Mouse (Mus musculus) T-helper 1 cell (primary cell): ENCODE measurements around the gene Oit3.
"Not testable (repeated sequence)": the region's sequence is repeated elsewhere in the genome, so short reads cannot be mapped to it uniquely, and the experiment has no call there.

Experiments used
- in situ Hi-C: fragments of 300-600 bp; cut with MboI, MseI; formaldehyde crosslinking; loops from one replicate; pipeline ENCODE4 v1.15.1; 2025; ENCODE audit warnings: high pct_unique_total_duplicates

The Oit3 gene

DNA sequence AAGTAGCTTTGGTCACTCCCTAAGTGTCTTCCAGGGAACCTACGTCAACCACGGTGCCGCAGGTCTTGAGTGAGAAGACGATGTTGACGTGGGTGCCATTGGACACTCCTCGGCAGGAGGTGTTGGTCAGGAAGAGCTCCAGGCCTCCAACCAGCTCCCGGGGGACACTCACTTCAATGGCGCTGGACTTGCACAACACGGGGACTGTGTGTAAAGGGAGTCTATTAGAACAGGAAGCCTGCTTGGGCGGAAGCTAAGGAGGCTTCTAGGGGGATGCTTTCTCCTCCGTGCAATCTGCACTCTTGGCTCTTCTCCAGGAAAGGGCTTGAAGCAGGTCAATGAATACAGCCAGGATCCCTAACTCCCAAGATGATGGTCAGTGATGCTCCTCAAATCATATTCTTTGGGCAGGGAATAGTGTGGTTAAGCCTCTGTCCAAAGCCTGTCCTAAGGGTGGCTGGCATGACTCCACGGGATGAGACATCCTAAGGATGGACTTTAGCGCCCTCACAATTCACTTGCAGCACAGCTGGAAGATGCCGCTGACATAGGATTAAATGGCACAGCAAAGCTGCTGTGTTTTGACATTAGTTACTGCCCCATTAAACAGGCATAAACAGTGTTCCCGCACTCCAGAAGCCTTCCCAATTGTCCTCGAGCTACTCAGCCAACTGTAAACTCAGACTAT lies 12.0 kb downstream of the Oit3 start:
- in situ Hi-C loops, result loop anchor here (10.0 kb wide), 1 partner anchor 575 kb away; the partner anchor contains the start of genes Anapc16 and Ascc1

DNA sequence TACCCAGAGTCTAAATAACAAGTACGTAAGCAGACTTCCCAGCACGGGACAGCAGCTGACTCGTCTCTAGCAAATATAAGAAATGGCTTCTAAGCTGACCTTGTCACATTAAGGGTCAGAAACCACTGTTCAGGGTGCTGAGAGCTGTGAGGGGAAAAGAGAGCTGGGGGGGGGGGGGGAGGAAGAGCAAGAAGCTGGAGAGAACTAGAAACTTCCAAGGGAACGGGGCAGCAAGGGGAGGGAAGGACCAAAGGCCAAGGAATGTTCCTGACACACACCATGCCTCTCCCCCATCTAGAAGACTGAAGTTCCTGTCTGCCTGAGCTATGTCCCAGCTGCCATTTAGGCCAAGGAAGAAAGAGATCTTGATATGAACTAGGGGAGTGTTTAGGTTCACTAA lies 15.2 kb downstream of the Oit3 start:
- in situ Hi-C loops, result loop anchor here (10.0 kb wide), 1 partner anchor 578 kb away; the partner anchor contains the start of genes Anapc16 and Ascc1

DNA sequence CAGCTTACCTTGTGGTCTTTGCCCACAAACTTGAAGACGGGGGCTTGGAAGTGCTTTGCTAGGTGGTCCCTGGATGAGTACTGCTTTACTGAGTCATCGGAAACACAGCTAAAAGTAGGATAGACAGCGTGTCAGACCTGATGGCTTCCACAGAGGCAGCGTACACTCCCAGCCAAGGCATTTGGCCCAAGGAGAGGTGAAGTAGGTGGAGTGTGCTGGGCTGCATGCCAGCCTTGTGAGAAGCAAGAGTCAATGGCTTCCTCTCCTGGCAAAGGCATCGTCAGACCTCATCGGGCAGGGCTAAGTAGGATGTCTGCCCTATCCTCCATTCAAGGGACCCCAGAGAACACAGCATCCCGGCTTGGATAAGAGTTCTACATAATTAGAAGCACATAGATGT lies 16.2 kb downstream of the Oit3 start:
- in situ Hi-C loops, result loop anchor here (10.0 kb wide), 1 partner anchor 579 kb away; the partner anchor contains the start of genes Anapc16 and Ascc1

DNA sequence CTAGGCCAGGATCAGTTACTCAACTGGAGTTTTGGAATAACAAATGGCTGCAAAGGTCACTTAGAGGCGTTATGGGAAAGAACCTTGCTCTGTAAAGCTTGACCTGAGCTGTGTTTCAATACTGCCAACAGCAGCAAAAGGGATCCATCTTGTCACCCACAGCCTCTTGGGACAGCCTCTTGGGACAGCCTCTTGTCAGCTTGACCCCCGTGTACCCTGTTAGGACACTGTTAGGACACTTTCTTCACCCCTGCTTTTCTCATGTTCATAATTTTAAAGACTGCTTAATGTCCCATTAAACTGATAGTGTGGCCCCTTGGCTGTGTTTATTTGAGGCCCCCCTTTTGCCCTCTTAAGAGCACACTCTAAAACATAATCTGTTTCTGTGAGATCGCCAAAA lies 17.1 kb downstream of the Oit3 start:
- in situ Hi-C loops, result loop anchor here (10.0 kb wide), 1 partner anchor 580 kb away; the partner anchor contains the start of genes Anapc16 and Ascc1

DNA sequence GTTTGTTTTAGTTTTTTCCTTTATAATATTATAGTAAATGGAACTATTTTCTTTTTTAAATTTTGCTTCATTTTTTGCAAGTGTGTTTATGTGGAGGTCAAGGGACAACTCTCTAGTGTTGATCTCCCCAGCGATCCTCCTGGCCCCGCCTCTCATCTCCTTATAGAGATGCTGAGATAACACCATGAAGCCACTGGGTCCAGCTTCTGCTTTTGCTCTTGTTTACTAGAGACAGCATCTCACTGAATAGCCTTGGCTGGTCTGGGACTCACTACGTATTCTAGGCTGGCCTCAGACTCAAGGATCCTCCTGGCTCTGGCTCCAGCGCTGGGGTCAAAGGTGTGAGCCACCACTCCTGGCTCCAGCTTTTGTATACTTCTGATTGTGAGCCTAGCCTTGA lies 22.1 kb downstream of the Oit3 start:
- in situ Hi-C loops, result no loop called here

DNA sequence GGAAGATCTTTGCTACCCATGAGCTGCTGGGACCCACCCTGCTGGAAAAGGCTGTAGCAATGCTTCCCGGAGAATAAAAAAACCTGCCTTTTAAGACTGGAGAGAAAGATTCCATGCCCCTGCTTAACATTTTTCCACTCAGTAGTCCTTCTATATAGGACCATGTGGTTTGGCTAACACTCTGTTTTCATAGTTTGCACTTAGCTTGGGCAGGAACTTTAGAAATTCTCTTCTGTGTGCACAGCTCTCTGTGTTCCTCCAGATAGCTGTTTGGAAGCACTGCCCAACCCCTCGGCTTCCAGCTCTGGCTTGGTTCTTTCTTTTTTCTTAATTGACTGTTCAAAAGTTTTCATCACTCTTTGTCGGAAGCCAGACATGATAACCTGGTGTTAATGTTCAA lies 25.0 kb downstream of the Oit3 start:
- in situ Hi-C loops, result no loop called here

DNA sequence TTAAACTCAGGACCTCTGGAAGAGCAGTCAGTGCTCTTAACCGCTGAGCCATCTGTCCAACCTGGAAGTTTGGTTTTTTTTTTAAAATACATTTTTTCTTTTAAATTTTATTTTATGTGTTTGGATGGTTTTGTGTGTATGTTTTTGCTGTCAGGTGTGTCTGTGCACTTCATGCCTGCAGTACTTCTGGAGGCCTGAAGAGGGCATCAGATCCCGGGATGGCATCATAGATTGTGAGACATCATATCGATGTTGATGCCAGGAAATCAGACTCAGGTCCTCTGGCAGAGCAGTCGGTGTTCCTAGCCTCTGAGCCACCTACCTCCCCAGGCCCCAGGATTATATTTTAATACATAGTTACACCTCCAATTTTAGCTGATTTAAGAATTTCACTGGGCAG lies 27.9 kb downstream of the Oit3 start:
- in situ Hi-C loops, result no loop called here

DNA sequence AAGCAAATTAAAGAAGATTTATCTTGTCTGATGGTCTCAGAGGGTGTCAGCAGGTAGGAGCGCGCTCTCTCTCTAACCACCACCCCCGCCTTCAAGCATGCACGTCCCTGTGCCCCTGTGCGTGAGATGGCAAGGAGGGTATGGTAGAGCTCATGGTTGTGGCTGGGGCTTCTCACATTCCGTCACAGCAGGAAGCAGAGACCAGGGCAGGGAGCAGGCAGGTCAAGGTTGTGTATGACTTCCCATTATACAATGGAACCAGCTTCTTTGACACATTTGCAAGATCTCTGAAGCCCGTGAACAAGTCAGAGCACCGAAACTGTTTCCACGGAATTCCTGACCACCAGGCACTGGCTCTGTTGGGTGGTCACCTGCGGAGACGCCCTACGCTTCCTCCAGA lies 31.3 kb downstream of the Oit3 start:
- in situ Hi-C loops, result no loop called here

DNA sequence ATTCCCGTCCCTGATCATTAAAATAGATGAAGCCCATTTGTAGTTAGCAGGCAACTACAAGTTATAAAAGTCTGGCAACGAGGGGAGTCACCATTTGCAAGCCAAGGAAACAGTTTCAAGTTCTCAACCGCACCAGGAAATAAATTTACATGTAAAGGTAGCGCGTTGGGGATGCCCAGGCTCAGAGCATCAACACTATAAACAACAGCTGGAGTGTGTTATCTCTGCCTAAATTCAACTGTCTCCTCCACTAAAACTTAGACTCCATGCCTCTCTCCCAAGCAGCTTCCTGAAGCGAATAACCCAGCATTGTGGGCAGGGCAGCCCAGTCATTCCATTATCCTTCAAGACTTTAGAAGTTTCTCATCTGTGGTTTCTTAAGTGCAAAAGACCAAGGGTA lies 33.1 kb downstream of the Oit3 start:
- in situ Hi-C loops, result no loop called here

DNA sequence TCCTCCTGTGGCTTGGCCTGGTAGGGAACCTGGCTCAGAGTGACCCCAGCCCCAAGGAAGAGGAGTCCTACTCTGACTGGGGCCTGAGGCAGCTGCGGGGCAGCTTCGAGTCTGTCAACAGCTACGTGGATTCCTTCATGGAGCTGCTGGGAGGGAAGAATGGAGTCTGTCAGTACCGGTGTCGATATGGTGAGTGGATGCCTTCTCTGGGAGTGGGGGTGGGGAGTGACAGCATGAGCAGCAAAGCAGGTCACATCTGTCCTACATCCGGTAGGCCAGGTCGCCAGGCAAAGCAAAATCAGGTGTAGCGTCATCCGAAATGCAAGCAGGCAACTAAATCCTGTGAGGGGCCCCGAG lies 37.8 kb downstream of the Oit3 start:
- in situ Hi-C loops, result no loop called here

DNA sequence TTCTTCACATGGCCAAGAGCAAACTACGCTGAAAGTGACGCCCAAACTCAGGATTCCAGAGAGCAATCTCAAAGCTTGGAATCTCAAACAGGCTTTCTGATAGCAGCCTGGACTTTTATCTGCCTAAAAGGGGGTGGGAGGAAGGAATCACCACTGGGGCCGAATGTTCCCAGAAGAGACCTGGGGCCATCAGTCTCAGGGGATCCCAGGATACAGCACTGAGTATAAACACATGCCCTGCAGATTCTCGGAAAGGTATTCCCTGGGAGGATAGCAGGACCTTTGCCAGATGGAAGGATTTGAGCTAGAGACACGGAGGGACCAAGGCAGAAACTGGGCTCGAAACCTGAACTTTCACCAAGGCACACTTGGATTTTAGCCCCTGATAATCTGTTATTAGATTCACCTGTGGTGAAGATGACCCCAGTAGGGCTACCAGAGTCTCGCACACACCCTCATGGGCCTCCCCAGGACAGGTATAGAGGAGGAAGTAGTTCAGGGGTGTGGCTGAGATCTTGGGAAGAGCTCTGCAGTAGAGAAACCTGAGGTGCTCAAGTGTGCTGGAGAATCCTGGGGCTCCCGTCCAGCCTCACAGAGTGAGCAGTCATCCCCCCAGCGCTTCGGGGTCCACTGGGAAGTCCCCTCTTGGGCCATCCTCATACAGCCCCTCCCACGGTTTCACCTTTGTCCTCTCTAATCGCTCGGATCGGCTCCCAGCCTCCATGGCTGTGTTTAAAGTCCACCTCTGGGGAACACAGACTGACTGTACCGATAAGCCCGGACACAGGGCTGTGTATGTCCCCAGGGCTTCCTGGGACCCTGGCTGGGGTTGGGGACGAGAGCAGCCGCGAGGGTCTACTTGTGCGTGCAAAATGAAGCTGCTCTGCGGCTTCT lies 38.4 kb downstream of the Oit3 start, which contains the start of gene Pla2g12b:
Gene Pla2g12b, plus strand, starts transcription at position 762 of the 894 bp plus-strand sequence.
- in situ Hi-C loops, result no loop called here

DNA sequence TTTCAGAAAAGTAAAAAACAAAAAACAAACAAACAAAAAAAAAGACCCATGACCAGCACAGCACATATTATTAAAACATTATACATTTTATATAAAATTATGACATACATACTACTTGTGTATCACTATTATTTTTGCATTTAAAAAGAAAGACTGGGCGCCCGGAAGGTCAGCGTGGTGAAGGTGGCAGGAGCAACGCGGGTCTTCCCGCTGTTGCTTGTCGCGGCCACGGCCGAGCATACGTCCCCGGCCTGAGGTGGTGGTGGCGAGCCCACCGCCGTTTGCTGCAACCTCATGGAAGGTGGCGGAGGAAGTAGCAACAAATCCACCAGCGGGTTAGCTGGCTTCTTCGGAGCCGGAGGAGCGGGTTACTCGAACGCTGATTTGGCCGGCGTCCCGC lies 46.1 kb downstream of the Oit3 start, which contains the start of gene Gm10273:
Gene Gm10273, plus strand, starts transcription at position 172 of the 400 bp plus-strand sequence.
- in situ Hi-C loops, result not testable (repeated sequence)

DNA sequence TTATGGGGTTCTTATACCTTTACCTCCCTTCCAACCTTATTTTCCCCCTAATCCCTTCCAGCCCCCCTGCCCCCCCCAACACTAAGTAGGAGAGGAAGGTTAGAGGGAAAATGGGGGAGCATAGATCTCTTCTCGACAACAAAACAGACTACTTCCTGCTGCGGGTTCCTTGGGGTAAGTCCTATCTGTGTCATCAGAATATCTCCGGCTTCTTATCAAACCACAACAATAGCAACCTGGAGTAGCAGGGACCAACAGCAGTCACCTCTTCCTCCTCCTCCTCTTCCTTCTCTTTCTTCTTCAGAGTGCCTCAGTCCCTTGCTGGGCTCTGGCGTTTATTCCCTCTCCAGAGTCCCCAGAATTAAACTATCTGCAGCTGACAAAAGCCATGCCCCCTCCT lies 49.7 kb downstream of the Oit3 start:
- in situ Hi-C loops, result no loop called here

DNA sequence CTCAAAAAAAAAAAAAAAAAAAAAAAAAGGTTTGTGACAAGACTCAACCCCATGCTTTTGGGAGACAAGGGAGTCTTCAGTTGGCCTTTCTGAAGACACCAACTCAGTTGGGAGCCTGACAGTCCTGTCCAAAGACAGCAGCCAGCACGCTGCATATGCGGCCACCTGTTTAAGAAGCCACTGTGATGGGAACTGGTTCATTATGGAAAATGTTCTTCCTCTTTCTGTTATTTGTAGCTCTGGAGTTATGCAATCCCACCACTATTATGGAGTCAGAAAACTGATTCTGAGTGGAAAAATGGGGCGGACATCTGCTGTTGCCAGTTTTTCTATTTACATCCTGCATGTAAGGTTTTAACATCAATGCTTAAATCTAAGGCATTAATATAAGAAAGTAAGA lies 51.9 kb downstream of the Oit3 start:
- in situ Hi-C loops, result no loop called here

DNA sequence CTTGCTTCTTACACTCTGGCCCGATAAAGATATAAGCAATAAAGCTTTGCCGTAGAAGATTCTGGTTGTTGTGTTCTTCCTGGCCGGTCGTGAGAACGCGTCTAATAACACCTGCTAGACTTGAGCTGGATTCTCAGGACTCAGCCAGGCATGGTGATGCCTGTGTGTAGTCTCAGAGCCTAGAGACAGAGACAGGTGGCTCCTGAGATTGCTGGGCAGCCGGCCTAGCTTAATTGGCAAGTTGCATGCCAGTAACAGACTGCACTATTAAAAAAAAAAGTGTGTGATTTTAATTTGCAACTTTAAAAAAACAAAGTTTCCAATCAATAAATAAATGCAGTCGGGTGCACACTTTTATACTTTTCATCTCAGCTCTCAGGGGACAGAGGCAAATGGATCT lies 54.6 kb downstream of the Oit3 start:
- in situ Hi-C loops, result no loop called here

DNA sequence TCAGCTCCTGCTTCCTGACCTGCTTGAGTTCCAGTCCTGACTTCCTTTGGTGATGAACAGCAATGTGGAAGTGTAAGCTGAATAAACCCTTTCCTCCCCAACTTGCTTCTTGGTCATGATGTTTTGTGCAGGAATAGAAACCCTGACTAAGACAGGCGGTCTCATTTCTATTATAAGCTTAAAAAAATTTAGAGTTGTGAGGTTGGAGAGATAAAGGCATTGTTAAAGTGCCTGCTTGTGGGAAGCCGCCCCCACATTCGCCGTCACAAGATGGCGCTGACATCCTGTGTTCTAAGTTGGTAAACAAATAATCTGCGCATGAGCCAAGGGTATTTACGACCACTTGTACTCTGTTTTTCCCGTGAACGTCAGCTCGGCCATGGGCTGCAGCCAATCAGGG lies 60.0 kb downstream of the Oit3 start:
- in situ Hi-C loops, result not testable (repeated sequence)

DNA sequence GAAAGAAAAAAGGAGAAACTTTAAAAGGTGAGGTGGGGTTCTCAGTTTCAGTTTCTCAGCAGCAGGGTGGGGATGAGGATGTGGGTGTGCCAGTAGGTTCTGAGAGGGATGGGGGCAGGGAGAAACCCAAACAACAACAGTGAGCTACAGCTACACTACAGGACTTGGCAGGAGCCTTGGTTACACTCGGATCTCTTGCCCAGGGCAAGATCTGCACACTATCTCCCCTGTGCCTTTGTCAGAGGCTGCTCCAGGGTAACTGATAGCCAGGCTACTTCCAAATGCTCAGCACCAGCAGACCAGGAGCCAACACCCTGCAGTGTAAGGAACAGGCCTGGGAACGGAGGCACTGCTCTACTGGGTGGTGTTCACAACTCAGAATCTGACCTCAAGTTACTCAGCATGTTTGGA lies 61.2 kb downstream of the Oit3 start:
- in situ Hi-C loops, result no loop called here

DNA sequence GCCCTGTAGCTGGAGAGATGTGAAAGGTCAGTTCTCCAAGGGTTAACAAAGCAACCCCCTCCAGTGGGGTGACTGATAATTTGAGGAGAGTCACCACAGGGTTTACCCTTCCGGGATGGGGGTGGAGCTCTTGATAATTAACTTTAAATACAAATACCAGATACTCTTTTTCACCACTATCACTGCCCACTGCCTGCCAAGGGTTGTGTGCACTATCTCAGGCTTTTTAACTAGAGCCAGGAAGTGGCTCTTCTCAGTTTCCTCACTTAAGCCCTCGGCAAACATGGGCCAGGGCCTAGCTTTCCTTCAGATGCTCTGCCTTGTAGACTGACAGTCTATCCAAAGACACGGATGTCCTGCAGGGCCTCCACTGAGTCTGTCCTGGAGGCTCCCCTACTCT lies 61.7 kb downstream of the Oit3 start:
- in situ Hi-C loops, result loop anchor here (5.0 kb wide), 1 partner anchor 432 kb away; no protein-coding TSS in a partner anchor

DNA sequence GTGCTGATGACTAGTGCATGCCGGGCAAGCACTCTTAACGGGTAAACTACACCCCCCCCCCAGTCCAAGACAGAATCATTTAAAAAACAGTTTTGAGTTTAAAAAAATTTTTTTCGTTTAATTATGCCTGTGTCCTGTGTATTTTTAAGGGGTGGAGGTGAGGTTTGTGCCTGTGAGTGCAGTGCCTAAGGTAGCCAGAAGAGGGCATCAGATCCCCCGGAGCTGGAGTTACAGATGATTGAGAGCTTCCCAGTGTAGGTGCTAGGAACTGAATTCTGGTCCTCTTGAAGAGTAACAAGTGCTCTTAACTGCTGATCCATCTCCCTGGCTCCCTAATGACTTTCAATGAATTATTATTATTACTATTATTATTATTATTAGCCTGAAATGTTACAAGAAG lies 62.9 kb downstream of the Oit3 start:
- in situ Hi-C loops, result loop anchor here (5.0 kb wide), 1 partner anchor 434 kb away; no protein-coding TSS in a partner anchor

DNA sequence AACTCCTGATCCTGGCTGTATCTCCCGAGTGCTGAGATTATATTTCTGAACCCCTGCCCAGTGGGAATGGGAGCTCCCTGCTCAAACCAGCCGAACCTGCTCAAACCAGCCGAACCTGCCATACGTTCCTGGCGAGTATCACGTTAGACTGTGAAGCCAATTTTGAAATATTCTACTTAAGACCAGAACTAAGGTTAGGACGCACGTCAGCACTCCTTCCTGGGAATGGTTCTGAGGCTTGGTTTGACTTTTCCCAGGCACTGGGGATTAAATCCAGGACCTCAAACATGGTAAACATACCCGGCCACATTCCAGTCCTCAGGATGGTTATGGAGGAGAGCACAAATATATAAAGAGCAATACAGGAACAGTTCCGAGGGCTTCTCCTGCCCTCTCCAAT lies 63.7 kb downstream of the Oit3 start:
- in situ Hi-C loops, result loop anchor here (5.0 kb wide), 1 partner anchor 434 kb away; no protein-coding TSS in a partner anchor
